7 mouse cellular contexts compared by ENCODE assay signal in the genomic region with DNA sequence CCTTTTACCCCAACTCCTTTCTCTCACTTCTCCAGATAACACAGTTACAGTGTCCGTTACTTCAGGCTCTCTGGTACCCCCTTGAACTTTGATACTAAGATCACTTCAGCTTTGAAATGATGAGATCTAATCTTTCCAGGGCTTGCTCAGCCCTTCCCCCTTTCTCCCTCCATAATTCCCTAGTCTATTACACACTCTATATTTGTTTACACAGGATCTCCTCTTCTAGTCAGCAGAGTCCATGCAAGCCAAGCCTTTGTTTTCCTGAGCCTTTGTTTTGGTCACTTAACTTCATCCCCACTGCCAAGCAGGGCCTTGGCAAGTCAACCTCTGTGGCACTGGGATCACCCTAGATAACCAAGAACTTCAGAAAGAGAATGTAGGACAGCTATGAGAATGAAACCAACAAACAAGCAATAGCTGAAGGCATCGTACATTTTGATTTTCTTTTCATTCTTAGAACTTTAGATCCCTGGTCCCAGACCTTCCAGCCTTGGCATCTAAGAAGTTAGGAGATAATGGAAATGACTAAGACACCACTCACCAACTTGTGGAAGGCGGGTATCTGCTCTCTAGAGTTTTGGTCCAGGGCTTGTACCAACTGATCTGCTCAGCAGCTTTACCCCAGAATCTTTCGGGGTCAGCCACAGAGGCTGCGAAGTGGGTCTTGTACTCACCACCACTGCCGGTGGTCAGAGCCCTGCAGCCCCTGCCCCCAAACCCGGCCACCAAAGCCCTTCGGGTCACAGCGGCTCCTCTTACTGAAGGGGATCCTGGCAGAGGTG. TPM values are rescaled to one million over a fixed set of nuclear protein-coding genes. Genes with fewer than 3 reads are reported as not detected.
DNase-seq lines count a peak whose midpoint lies in the region; ATAC-seq lines count a peak whose summit lies in the region.

No protein-coding gene starts in this region.

- 0 out of 2 replicates have a peak, but pooled peaks cover 6% of the 10 kb centered on the region for H3K4me1 ChIP-seq in lung, embryonic 16.5 days (replicated peaks; ENCODE audit: control insufficient read depth, insufficient read depth, low read length)
- H3K4me1 ChIP-seq in forebrain, embryonic 15.5 days, result peaks cover 11% of the 10 kb centered on the region
- peaks cover 16% of the 10 kb centered on the region for H3K4me1 ChIP-seq in limb, embryonic 12.5 days (replicated peaks)
- H3K4me1 ChIP-seq in stomach, embryonic 14.5 days (ENCODE audit: control insufficient read depth, insufficient read depth, low read length), result 0 out of 2 replicates have a peak, but pooled peaks cover 4% of the 10 kb centered on the region

- peak; percentile 25; the same call in 1 of the 2 replicates for ATAC-seq in lung, embryonic 16.5 days (ENCODE audit: low read depth)
- ATAC-seq in forebrain, embryonic 15.5 days (replicated peaks), result no peak
- ATAC-seq in limb, embryonic 12.5 days (ENCODE audit: insufficient number of reproducible peaks, insufficient read depth, low FRiP score, low TSS enrichment, low read depth), result no peak; the same call in 1 of the 2 replicates
- ATAC-seq in stomach, embryonic 14.5 days (ENCODE audit: insufficient number of reproducible peaks, insufficient read depth, low FRiP score, low read depth), result no peak; the same call in 1 of the 2 replicates

- peak overlapping the region; percentile 73 for H3K4me3 ChIP-seq in lung, embryonic 16.5 days (ENCODE audit: low read length)
- peak overlapping the region; percentile 25 for H3K4me3 ChIP-seq in forebrain, embryonic 15.5 days
- H3K4me3 ChIP-seq in limb, embryonic 12.5 days (replicated peaks), result peak overlapping the region; percentile 56
- H3K4me3 ChIP-seq in stomach, embryonic 14.5 days (ENCODE audit: low read depth, low read length), result peak overlapping the region; percentile 40

- no peaks in the 10 kb centered on the region for H3K36me3 ChIP-seq in lung, embryonic 16.5 days (ENCODE audit: control insufficient read depth, insufficient read depth, low read length)
- H3K36me3 ChIP-seq in forebrain, embryonic 15.5 days, result no peaks in the 10 kb centered on the region
- H3K36me3 ChIP-seq in limb, embryonic 12.5 days, result no peaks in the 10 kb centered on the region
- no peaks in the 10 kb centered on the region for H3K36me3 ChIP-seq in stomach, embryonic 14.5 days (ENCODE audit: control insufficient read depth, insufficient read depth, low read length)

- H3K9me3 ChIP-seq in lung, embryonic 16.5 days (ENCODE audit: control insufficient read depth, low read length), result no peaks in the 10 kb centered on the region
- no peaks in the 10 kb centered on the region for H3K9me3 ChIP-seq in forebrain, embryonic 15.5 days
- H3K9me3 ChIP-seq in limb, embryonic 12.5 days, result no peaks in the 10 kb centered on the region
- no peaks in the 10 kb centered on the region for H3K9me3 ChIP-seq in stomach, embryonic 14.5 days (ENCODE audit: control insufficient read depth, low read depth, low read length)

- H3K27me3 ChIP-seq in lung, embryonic 16.5 days (ENCODE audit: control insufficient read depth, insufficient read depth, low read depth, low read length), result no peaks in the 10 kb centered on the region
- no peaks in the 10 kb centered on the region for H3K27me3 ChIP-seq in forebrain, embryonic 15.5 days
- H3K27me3 ChIP-seq in limb, embryonic 12.5 days, result no peaks in the 10 kb centered on the region
- no peaks in the 10 kb centered on the region for H3K27me3 ChIP-seq in stomach, embryonic 14.5 days (ENCODE audit: control insufficient read depth, insufficient read depth, low read length)

- H3K27ac ChIP-seq in lung, embryonic 16.5 days (ENCODE audit: low read length), result peak overlapping the region; percentile 83
- H3K27ac ChIP-seq in forebrain, embryonic 15.5 days (replicated peaks), result no peak overlapping the region
- H3K27ac ChIP-seq in limb, embryonic 12.5 days, result peak overlapping the region; percentile 53; the same call in 1 of the 2 replicates
- H3K27ac ChIP-seq in stomach, embryonic 14.5 days (ENCODE audit: low read length), result no peak overlapping the region

- no peak for DNase-seq in lung, postnatal 36 days
- no peak for DNase-seq in kidney, postnatal 14 days
- DNase-seq in layer of hippocampus, postnatal 25 days (ENCODE audit: extremely low spot score in 1 of 2, low spot score in 1 of 2), result no peak

- peak overlapping the region; percentile 70 for H3K4me2 ChIP-seq in lung, embryonic 16.5 days (ENCODE audit: low read depth, low read length)
- peak overlapping the region; percentile 42 for H3K4me2 ChIP-seq in forebrain, embryonic 15.5 days (replicated peaks)
- H3K4me2 ChIP-seq in limb, embryonic 12.5 days, result peak overlapping the region; percentile 71
- H3K4me2 ChIP-seq in stomach, embryonic 14.5 days (replicated peaks; ENCODE audit: low read depth, low read length), result peak overlapping the region; percentile 60

- 9% methylated on average over 9 of the region's 9 CpGs for WGBS in lung, embryonic 16.5 days
- WGBS in forebrain, embryonic 15.5 days, result 14% methylated on average over 9 of the region's 9 CpGs
- WGBS in limb, embryonic 12.5 days, result 11% methylated on average over 9 of the region's 9 CpGs
- 13% methylated on average over 9 of the region's 9 CpGs for WGBS in stomach, embryonic 14.5 days

- peak overlapping the region; percentile 80 for H3K9ac ChIP-seq in lung, embryonic 16.5 days (ENCODE audit: low read length)
- no peak overlapping the region for H3K9ac ChIP-seq in forebrain, embryonic 15.5 days (replicated peaks)
- peak overlapping the region; percentile 66 for H3K9ac ChIP-seq in limb, embryonic 12.5 days (replicated peaks)
- 0 out of 2 replicates have a peak overlapping the region, but pooled peaks have one; percentile 25 for H3K9ac ChIP-seq in stomach, embryonic 14.5 days (replicated peaks; ENCODE audit: low read depth, low read length)

RNA-seq across cellular contexts. Expression of a gene that starts 0.5 kb away (rescaled TPM):
- polyA plus RNA-seq in lung, embryonic 16.5 days (2015; fragmentation: Nextera tagmentation; extraction: Ambion mirVana), result 10.6 and 11.0 TPM in 2 replicates
- polyA plus RNA-seq in forebrain, embryonic 15.5 days (2015; fragmentation: Nextera tagmentation; extraction: Ambion mirVana), result 0.29 and 0.67 TPM in 2 replicates
- 3.3 and 3.8 TPM in 2 replicates for polyA plus RNA-seq in limb, embryonic 12.5 days (2016; fragmentation: Nextera tagmentation; extraction: Ambion mirVana)
- 1.9 and 2.0 TPM in 2 replicates for polyA plus RNA-seq in stomach, embryonic 14.5 days (2014; fragmentation: Nextera tagmentation; extraction: Ambion mirVana)
- under 1 TPM; 0.42 to 0.62 TPM for total RNA-seq in layer of hippocampus, postnatal 25 days (2021)

Comparison
In these comparisons a context has a peak if more than half of its experiments do, and no peak if none do; other contexts are left out.
1. H3K27ac ChIP-seq: peak in lung, embryonic 16.5 days (single experiment) and limb, embryonic 12.5 days (single experiment); none in forebrain, embryonic 15.5 days (single experiment) and stomach, embryonic 14.5 days (single experiment).
2. Peak in every context shown above with its lines, with median percentiles within 50 percentile points of each other: H3K4me2 ChIP-seq and H3K4me3 ChIP-seq.